Mouse (Mus musculus) CD4-positive naive resting alpha-beta T cell, adult 76 days (primary cell): ENCODE data around the gene Scnn1b. TPM values are rescaled to one million over a fixed set of nuclear protein-coding genes. Genes with fewer than 3 reads are reported as not detected.

Experiments used
- total RNA-seq: library from RNA; stranded (reverse); gene quantifications from one replicate; pipeline ENCODE4 v1.2.4, GENCODE M21; 2023

The Scnn1b gene
- total RNA-seq: not detected

GRCm38 (mm10) chr7:121864858-121865585 is at the start of gene Scnn1b:
Gene Scnn1b, plus strand, starts transcription at chr7:121865038.

Other genes with a start within 250 kb of the Scnn1b start
- gene Usp31, start 157.8 kb upstream of the Scnn1b start, total RNA-seq: 12.2 TPM
- gene Scnn1g, start 130.6 kb upstream of the Scnn1b start, total RNA-seq: not detected
- gene Cog7, start 116.7 kb downstream of the Scnn1b start, total RNA-seq: 11.4 TPM
- 25.8 TPM for gene Gga2, start 156.2 kb downstream of the Scnn1b start, total RNA-seq
- 38.5 TPM for gene Ubfd1, start 202.1 kb downstream of the Scnn1b start, total RNA-seq
- 14.5 TPM for gene Ears2, start 202.2 kb downstream of the Scnn1b start, total RNA-seq
- gene Ndufab1, start 236.8 kb downstream of the Scnn1b start, total RNA-seq: 70.8 TPM